Mouse (Mus musculus) forelimb bud, embryonic 11.5 days (tissue): ENCODE measurements at regions not wholly inside any gene's neighbourhood (a gene's known extent, or its start where the extent isn't known, plus 50 kb on each side); places are given as distances from the start of the nearest gene placed in this dataset.
"Not testable (repeated sequence)": the region's sequence is repeated elsewhere in the genome, so short reads cannot be mapped to it uniquely, and the experiment has no call there.

Source experiments
- DNase-seq: peaks from one replicate; pipeline ENCODE4 v3.0.0-alpha.2; 2012; ENCODE audit warnings: low read depth, low spot score

DNA sequence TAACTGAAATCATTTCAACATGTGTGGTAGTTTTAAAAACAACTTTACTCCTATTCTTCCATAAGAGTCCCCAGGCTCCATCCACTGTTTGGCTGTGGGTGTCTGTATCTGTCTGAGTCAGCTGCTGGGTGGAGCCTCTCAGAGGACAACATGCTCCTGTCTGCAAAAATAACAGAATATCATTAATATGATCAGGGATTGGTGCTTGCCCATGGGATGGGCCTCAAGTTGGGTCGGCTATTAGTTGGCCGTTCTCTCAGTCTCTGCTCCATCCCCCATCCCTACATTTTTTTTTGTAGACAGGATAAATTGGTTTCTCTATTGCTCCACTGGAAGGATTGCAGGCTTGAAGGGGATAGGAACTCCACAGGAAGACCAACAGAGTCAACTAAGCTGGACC is 108.5 kb upstream of the Fgf16 start:
- not testable (repeated sequence) for DNase-seq

DNA sequence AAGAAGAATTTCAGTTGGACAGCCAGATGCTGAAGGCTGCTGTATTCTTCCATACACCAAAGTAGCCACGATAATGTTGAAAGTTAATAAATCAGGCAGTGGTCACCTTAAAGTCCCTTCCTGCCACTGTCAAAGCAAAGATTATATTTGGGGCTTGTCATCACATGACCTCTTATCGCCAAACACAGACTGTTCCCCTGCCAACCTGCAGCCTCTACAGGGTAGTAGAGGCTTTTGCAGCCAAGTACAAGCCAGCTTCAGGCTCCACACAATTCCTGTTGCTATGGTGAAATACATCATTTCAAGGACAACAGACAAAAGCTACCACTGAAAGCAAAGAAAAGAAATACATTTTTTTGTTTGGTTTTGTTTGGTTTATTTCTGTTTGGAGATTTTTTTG is 93.5 kb upstream of the Fgf16 start:
- no peak for DNase-seq

DNA sequence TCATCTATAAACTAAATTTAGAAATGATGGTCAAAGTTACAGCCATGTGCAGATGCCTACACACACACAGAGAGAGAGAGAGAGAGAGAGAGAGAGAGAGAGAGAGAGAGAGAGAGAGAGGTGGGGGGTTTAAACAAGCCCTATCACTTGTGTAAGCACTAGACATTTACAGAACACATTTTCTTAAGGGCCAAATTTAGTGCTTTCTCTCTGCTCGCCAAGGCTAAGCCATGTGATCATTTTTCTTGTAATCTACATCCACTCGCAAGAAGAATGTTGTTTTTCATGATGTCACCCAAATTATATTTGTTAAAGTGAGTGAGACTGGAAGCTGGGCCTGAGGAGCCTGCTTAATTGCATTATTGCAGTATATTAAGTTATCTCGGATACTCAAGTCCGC is 92.8 kb upstream of the Fgf16 start:
- DNase-seq = no peak

DNA sequence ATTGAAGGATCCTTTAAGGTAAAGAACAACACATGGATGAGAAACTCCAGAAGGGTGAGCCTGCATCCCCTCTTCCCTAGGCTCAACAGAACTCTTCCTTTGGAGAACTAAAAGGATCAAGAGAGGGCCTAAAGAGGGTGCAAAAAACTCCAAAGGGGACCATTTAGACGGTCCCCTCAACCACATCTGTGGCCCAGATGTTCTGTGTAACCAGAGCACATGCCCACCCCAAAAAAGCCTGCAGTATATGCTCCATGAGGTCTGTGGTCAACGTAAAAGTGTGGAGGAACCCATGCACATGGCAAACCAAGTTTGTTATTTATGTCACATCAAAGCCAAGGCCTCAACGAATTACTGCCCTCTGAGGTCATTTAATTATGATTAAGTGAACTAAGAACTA is 89.2 kb upstream of the Fgf16 start:
- peak; percentile 16 for DNase-seq

DNA sequence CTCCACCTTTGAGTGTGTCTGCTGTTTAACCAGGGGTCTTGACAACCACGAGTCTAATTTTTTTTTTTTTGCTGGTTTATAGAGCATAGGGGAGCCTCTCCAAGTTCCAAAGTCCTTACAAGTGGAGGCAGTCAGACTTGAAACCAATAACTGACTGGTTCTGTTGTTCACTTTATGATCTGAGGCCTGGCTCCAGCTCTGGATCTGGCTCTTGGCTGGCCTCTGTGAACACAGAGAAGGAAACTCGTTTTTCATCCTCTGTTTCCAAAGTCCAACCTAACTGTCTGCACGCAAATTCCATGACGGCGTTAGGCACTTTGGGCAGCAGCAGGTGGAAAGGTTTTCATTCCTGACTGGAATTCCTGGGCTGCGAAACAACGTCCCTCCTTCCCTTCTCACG is 80.4 kb upstream of the Fgf16 start:
- DNase-seq = no peak

DNA sequence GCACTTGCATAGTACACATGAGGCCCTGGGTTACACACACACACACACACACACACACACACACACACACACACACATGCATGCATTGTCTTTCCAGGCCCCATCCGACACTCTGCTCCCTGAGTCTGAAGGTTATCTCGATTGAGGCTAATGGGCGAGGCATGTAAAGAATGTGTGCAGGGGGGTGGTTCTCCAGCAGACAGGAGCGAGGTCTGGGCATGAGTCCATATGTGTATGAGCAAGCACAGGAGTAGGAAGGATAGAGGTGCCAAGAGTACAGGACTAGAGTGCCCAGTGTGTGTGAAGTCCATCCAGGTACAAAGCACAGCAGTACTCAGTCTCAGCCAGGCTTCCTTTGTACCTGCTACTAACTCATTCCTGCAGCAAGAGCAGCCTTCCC is 79.6 kb upstream of the Fgf16 start:
- no peak for DNase-seq

DNA sequence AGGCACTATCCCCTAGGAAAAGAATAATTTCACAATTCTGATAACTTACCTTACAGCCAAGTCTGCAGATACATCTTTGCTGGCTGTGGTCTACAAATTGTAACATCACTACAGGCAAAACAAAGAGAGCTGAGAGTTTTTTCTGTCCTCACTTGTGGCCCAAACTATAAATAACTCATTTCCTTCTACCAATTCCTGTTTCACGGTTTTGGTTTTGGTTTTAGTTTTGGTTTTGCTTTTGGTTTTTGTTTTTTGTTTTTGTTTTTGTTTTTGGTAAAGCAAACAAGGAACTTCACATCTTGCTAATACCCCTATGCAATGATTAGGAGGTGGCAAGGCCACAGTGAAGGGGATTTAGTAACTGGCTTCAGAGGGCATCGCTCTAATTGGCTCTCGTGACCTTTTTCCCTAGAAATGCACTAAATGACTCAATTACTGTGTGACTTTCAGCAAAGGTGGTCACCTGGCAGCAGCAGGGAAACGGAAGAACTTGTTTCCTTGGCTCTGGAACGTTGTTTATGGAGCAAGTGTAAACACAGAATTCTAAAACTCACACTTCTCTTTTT is 53.3 kb upstream of the Fgf16 start:
- no peak for DNase-seq
